Mouse (Mus musculus) olfactory bulb, adult 2 months (tissue): ENCODE measurements around the gene Tmem8b.

ENCODE experiments used
- CTCF ChIP-seq: fragments of 200-500 bp; IDR thresholded peaks from 2 replicates; pipeline ENCODE4 v1.5.1; 2012; ENCODE audit warnings: low read depth, mild to moderate bottlenecking, low read length, moderate library complexity; ENCODE audit not compliant: insufficient read depth
- POLR2A ChIP-seq: fragments of 200-500 bp; IDR thresholded peaks from 2 replicates; pipeline ENCODE4 v1.6.1; 2012; ENCODE audit warnings: mild to moderate bottlenecking, low read depth, low read length, moderate library complexity; ENCODE audit not compliant: insufficient read depth

- TF ChIP-seq POLR2A (no peak), CTCF (no peak)
These were observed 59.2 kb downstream of the Tmem8b start for GRCm38 (mm10) chr4:43727718-43728575.
